Mouse (Mus musculus): ENCODE data around the gene Samhd1.

GRCm38 (mm10) chr2:157178167-157178566 is 43.1 kb upstream of the Samhd1 start:
- no peak for TF ChIP-seq USF2 (conservative IDR thresholded peaks at IDR 0.05; ENCODE audit: low read depth, low read length)
- TF ChIP-seq CTCF (conservative IDR thresholded peaks at IDR 0.05 in 1 of 2, IDR thresholded peaks at IDR 0.05 in 1 of 2; ENCODE audit: low read depth in 2 of 2, low read length in 2 of 2), result no peak
- TF ChIP-seq TBP (conservative IDR thresholded peaks at IDR 0.05; ENCODE audit: low read depth, low read length), result no peak
- TF ChIP-seq ETS1 (conservative IDR thresholded peaks at IDR 0.05; ENCODE audit: low read depth, low read length), result no peak
- TF ChIP-seq BHLHE40 (IDR thresholded peaks at IDR 0.05; ENCODE audit: low read depth, low read length), result no peak
- peak; percentile 61 for TF ChIP-seq ZNF384 (IDR thresholded peaks at IDR 0.05; ENCODE audit: low read depth, low read length)
- no peak for TF ChIP-seq MAZ (IDR thresholded peaks at IDR 0.05; ENCODE audit: low read depth, low read length)

All from CH12.LX (cell line).